Mouse (Mus musculus) MEL (cell line): ENCODE data around the gene Pcif1. TPM values are rescaled to one million over a fixed set of nuclear protein-coding genes. Genes with fewer than 3 reads are reported as not detected.
A peak's percentile ranks its signal among the peaks of the same experiment; 100 is the strongest.

Experiments
- DNase-seq: peaks from one replicate; pipeline ENCODE4 v3.0.0; 2011; ENCODE audit warnings: low read depth, low spot score
- H3K27ac ChIP-seq: 2 replicates; pipeline ENCODE4 v1.5.1; 2012; ENCODE audit warnings: low read depth, mild to moderate bottlenecking, control low read depth, low read length, moderate library complexity; ENCODE audit not compliant: control insufficient read depth
- H3K27me3 ChIP-seq, 2 experiments: fragments of 150-350 bp in 1 of 2; sonication (generic) in 1 of 2; 2 replicates each; pipeline ENCODE4 v1.6.1; 2012; ENCODE audit warnings: low read length in 2 of 2, mild to moderate bottlenecking in 2 of 2, improper control_type of control experiment in 1 of 2, moderate library complexity in 1 of 2; ENCODE audit not compliant: insufficient read depth in 2 of 2, control insufficient read depth in 1 of 2
- H3K36me3 ChIP-seq, 2 experiments: 2 replicates each; pipeline ENCODE4 v1.6.1; 2012 to 2014; ENCODE audit warnings: low read length in 2 of 2, improper control_type of control experiment in 1 of 2, inconsistent platforms in 1 of 2, mild to moderate bottlenecking in 1 of 2; ENCODE audit not compliant: insufficient read depth in 2 of 2, control insufficient read depth in 1 of 2
- H3K4me1 ChIP-seq, 2 experiments: fragments of 150-350 bp in 1 of 2; sonication (generic) in 1 of 2; 2 replicates each; pipeline ENCODE4 v1.6.1; 2012; ENCODE audit warnings: low read length in 2 of 2, improper control_type of control experiment in 1 of 2, mild to moderate bottlenecking in 1 of 2; ENCODE audit not compliant: insufficient read depth in 2 of 2, control insufficient read depth in 1 of 2
- H3K4me3 ChIP-seq, 2 experiments: fragments of 150-350 bp in 1 of 2; sonication (generic) in 1 of 2; 2 replicates each; pipeline ENCODE4 v1.5.1; 2012; ENCODE audit warnings: low read depth in 2 of 2, low read length in 2 of 2, mild to moderate bottlenecking in 2 of 2, moderate library complexity in 2 of 2, control low read depth in 1 of 2, improper control_type of control experiment in 1 of 2; ENCODE audit not compliant: control insufficient read depth in 1 of 2, insufficient read depth in 1 of 2
- H3K79me2 ChIP-seq: 2 replicates; pipeline ENCODE4 v1.6.1; 2012; ENCODE audit warnings: mild to moderate bottlenecking, low read length, moderate library complexity; ENCODE audit not compliant: control insufficient read depth, poor library complexity, insufficient read depth
- H3K9ac ChIP-seq: 2 replicates; pipeline ENCODE4 v1.6.1; 2012; ENCODE audit warnings: low read depth, mild to moderate bottlenecking, control low read depth, low read length, moderate library complexity; ENCODE audit not compliant: control insufficient read depth, poor library complexity, severe bottlenecking
- H3K9me3 ChIP-seq: fragments of 150-350 bp; sonication (generic); replicated peaks from 2 replicates; pipeline ENCODE4 v1.6.1; 2012; ENCODE audit warnings: mild to moderate bottlenecking, low read length, improper control_type of control experiment, moderate library complexity; ENCODE audit not compliant: insufficient read depth
- BHLHE40 ChIP-seq: IDR thresholded peaks from 2 replicates; pipeline ENCODE4 v1.6.1; 2012; ENCODE audit warnings: low read depth, mild to moderate bottlenecking, inconsistent platforms, low read length, improper control_type of control experiment, borderline replicate concordance
- CHD1 ChIP-seq: IDR thresholded peaks from 2 replicates; pipeline ENCODE4 v1.6.1; 2012; ENCODE audit warnings: low read depth, mild to moderate bottlenecking, inconsistent platforms, low read length, improper control_type of control experiment
- CHD2 ChIP-seq: IDR thresholded peaks from 2 replicates; pipeline ENCODE4 v1.6.1; 2011; ENCODE audit warnings: low read length, improper control_type of control experiment
- CTCF ChIP-seq, 3 experiments: IDR thresholded peaks in 2 of 3; conservative IDR thresholded peaks in 1 of 3; 2 replicates each; pipeline ENCODE4 v1.5.1; 2011 to 2012; ENCODE audit warnings: low read length in 3 of 3, low read depth in 2 of 3, mild to moderate bottlenecking in 2 of 3, improper control_type of control experiment in 1 of 3, inconsistent platforms in 1 of 3, mixed read lengths in 1 of 3, moderate library complexity in 1 of 3; ENCODE audit not compliant: control insufficient read depth in 1 of 3, insufficient read depth in 1 of 3, poor library complexity in 1 of 3, severe bottlenecking in 1 of 3
- E2F4 ChIP-seq: IDR thresholded peaks from 2 replicates; pipeline ENCODE4 v1.6.1; 2011; ENCODE audit warnings: low read depth, low read length, improper control_type of control experiment, borderline replicate concordance
- ELF1 ChIP-seq: IDR thresholded peaks from 2 replicates; pipeline ENCODE4 v1.6.1; 2014; ENCODE audit warnings: low read depth, mild to moderate bottlenecking, inconsistent platforms, low read length, improper control_type of control experiment, moderate library complexity
- EP300 ChIP-seq, 2 experiments: IDR thresholded peaks; 2 replicates each; pipeline ENCODE4 v1.6.1; 2011; ENCODE audit warnings: improper control_type of control experiment in 2 of 2, low read length in 2 of 2, low read depth in 1 of 2, mild to moderate bottlenecking in 1 of 2
- ETS1 ChIP-seq: IDR thresholded peaks from 2 replicates; pipeline ENCODE4 v1.6.1; 2012; ENCODE audit warnings: low read depth, mild to moderate bottlenecking, inconsistent platforms, low read length, improper control_type of control experiment, moderate library complexity
- GABPA ChIP-seq: IDR thresholded peaks from 2 replicates; pipeline ENCODE4 v1.6.1; 2012; ENCODE audit warnings: low read depth, mild to moderate bottlenecking, inconsistent platforms, low read length, improper control_type of control experiment, moderate library complexity
- GATA1 ChIP-seq: IDR thresholded peaks from 2 replicates; pipeline ENCODE4 v1.6.1; 2011; ENCODE audit warnings: low read depth, low read length, improper control_type of control experiment
- HCFC1 ChIP-seq: IDR thresholded peaks from 2 replicates; pipeline ENCODE4 v1.6.1; 2012; ENCODE audit warnings: low read depth, mild to moderate bottlenecking, inconsistent platforms, low read length, improper control_type of control experiment, moderate library complexity
- JUND ChIP-seq: IDR thresholded peaks from 2 replicates; pipeline ENCODE4 v1.6.1; 2011; ENCODE audit warnings: low read depth, mild to moderate bottlenecking, improper control_type of control experiment, low read length
- MAFK ChIP-seq: IDR thresholded peaks from 2 replicates; pipeline ENCODE4 v1.6.1; 2011; ENCODE audit warnings: low read depth, mild to moderate bottlenecking, low read length, improper control_type of control experiment, borderline replicate concordance
- MAZ ChIP-seq: IDR thresholded peaks from 2 replicates; pipeline ENCODE4 v1.6.1; 2012; ENCODE audit warnings: low read depth, mild to moderate bottlenecking, inconsistent platforms, low read length, improper control_type of control experiment
- MEF2A ChIP-seq: IDR thresholded peaks from 2 replicates; pipeline ENCODE4 v1.6.1; 2014; ENCODE audit warnings: low read depth, mild to moderate bottlenecking, inconsistent platforms, low read length, improper control_type of control experiment; ENCODE audit not compliant: poor library complexity, insufficient replicate concordance, severe bottlenecking; ENCODE audit errors: extremely low read depth
- MXI1 ChIP-seq: IDR thresholded peaks from 2 replicates; pipeline ENCODE4 v1.6.1; 2011; ENCODE audit warnings: mild to moderate bottlenecking, low read depth, low read length, improper control_type of control experiment
- MYB ChIP-seq: IDR thresholded peaks from 2 replicates; pipeline ENCODE4 v1.6.1; 2011; ENCODE audit warnings: mild to moderate bottlenecking, low read depth, low read length, improper control_type of control experiment
- MYC ChIP-seq: IDR thresholded peaks from 2 replicates; pipeline ENCODE4 v1.6.1; 2011; ENCODE audit warnings: low read depth, mild to moderate bottlenecking, low read length, improper control_type of control experiment, moderate library complexity
- NELFE ChIP-seq: IDR thresholded peaks from 2 replicates; pipeline ENCODE4 v1.6.1; 2011; ENCODE audit warnings: low read depth, low read length, improper control_type of control experiment
- NRF1 ChIP-seq: IDR thresholded peaks from 2 replicates; pipeline ENCODE4 v1.6.1; 2014; ENCODE audit warnings: low read depth, mild to moderate bottlenecking, inconsistent platforms, low read length, improper control_type of control experiment, moderate library complexity; ENCODE audit not compliant: poor library complexity, insufficient read depth, severe bottlenecking
- POLR2AphosphoS2 ChIP-seq: IDR thresholded peaks from 2 replicates; pipeline ENCODE4 v1.6.1; 2011; ENCODE audit warnings: low read length, improper control_type of control experiment
- POLR2AphosphoS5 ChIP-seq: IDR thresholded peaks from 2 replicates; pipeline ENCODE4 v1.6.1; 2012; ENCODE audit warnings: low read depth, borderline replicate concordance, mild to moderate bottlenecking, inconsistent platforms, low read length, moderate library complexity, mixed read lengths
- RAD21 ChIP-seq: IDR thresholded peaks from 2 replicates; pipeline ENCODE4 v1.6.1; 2011; ENCODE audit warnings: mild to moderate bottlenecking, low read depth, low read length, improper control_type of control experiment
- RCOR1 ChIP-seq: IDR thresholded peaks from 2 replicates; pipeline ENCODE4 v1.6.1; 2012; ENCODE audit warnings: low read depth, mild to moderate bottlenecking, inconsistent platforms, low read length, improper control_type of control experiment
- SIN3A ChIP-seq: IDR thresholded peaks from 2 replicates; pipeline ENCODE4 v1.6.1; 2012; ENCODE audit warnings: low read length, improper control_type of control experiment, inconsistent platforms
- SMC3 ChIP-seq: IDR thresholded peaks from 2 replicates; pipeline ENCODE4 v1.6.1; 2011; ENCODE audit warnings: low read depth, low read length, improper control_type of control experiment
- TAL1 ChIP-seq: IDR thresholded peaks from 2 replicates; pipeline ENCODE4 v1.6.1; 2012; ENCODE audit warnings: mild to moderate bottlenecking, inconsistent platforms, low read length, moderate library complexity, mixed read lengths
- TBP ChIP-seq: IDR thresholded peaks from 2 replicates; pipeline ENCODE4 v1.8.0; 2011; ENCODE audit warnings: low read depth, low read length, improper control_type of control experiment
- TCF12 ChIP-seq: IDR thresholded peaks from 2 replicates; pipeline ENCODE4 v1.6.1; 2014; ENCODE audit warnings: low read depth, mild to moderate bottlenecking, inconsistent platforms, low read length, improper control_type of control experiment, moderate library complexity
- USF1 ChIP-seq: IDR thresholded peaks from 2 replicates; pipeline ENCODE4 v1.6.1; 2014; ENCODE audit warnings: low read depth, mild to moderate bottlenecking, inconsistent platforms, low read length, improper control_type of control experiment, moderate library complexity
- USF2 ChIP-seq, 2 experiments: IDR thresholded peaks; 2 replicates each; pipeline ENCODE4 v1.6.1; 2011 to 2012; ENCODE audit warnings: improper control_type of control experiment in 2 of 2, low read length in 2 of 2, borderline replicate concordance in 1 of 2, inconsistent platforms in 1 of 2, low read depth in 1 of 2, mild to moderate bottlenecking in 1 of 2; ENCODE audit not compliant: insufficient read depth in 1 of 2
- ZC3H11A ChIP-seq: IDR thresholded peaks from 2 replicates; pipeline ENCODE4 v1.6.1; 2012; ENCODE audit warnings: low read depth, mild to moderate bottlenecking, inconsistent platforms, low read length, improper control_type of control experiment
- ZKSCAN1 ChIP-seq: IDR thresholded peaks from 2 replicates; pipeline ENCODE4 v1.6.1; 2012; ENCODE audit warnings: low read depth, mild to moderate bottlenecking, inconsistent platforms, low read length, improper control_type of control experiment, moderate library complexity
- ZMIZ1 ChIP-seq: IDR thresholded peaks from 2 replicates; pipeline ENCODE4 v1.6.1; 2012; ENCODE audit warnings: low read depth, mild to moderate bottlenecking, inconsistent platforms, low read length, improper control_type of control experiment, moderate library complexity
- ZNF384 ChIP-seq: IDR thresholded peaks from 2 replicates; pipeline ENCODE4 v1.6.1; 2012; ENCODE audit warnings: low read depth, mild to moderate bottlenecking, inconsistent platforms, low read length, improper control_type of control experiment
- polyA plus RNA-seq, 2 experiments: library from polyadenylated mRNA; stranded (reverse) in 1 of 2; unstranded in 1 of 2; fragments of >175 nt in 1 of 2; fragments of >200 nt in 1 of 2; gene quantifications; 2 replicates each; pipeline versions ENCODE4 v1.2.1 to v1.2.4; 2012; ENCODE audit warnings: low replicate concordance in 2 of 2, low read depth in 1 of 2; ENCODE audit not compliant: insufficient read length in 2 of 2, insufficient read depth in 1 of 2, missing spikeins in 1 of 2
- total RNA-seq: library from RNA; depleted of rRNA; stranded (reverse); fragments of 300-350 nt; gene quantifications from 2 replicates; pipeline ENCODE4 v1.2.3, GENCODE M21; 2012

The Pcif1 gene
- total and polyA plus RNA-seq, 3 experiments: 46.8 to 118 TPM; not detected in 1

DNA sequence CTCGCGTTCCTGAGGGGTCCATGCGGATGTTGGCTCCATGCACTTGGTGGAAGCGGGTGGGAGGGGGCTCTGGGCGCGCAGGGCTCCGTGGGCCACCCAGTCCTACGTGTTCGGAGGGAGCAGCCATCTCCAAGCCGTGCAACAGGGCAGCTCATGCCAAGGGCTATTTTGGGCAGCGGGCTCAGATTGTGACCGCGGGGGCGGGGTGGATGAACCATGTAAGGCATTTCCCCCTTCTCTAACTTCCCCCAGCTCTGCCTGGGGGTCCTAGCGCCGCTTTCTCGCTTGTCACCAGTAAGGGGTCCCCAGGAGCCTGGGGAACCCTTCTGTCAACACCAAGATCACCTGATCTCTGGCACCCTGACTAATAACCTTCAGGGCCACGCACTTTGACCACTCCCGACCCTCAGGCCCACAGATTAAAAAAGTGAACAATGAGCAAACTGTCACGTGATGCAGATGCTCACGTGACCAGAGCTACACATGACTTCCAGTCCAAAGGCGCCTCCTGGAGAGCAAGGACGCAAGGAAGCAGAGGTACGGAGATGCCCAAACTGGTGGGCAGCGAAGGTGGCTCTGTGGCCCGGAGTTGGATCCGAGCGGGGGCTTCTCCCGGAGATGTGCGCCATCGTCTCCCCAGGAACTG is 45.7 kb upstream of the Pcif1 start, which contains the start of gene Neurl2:
TSS of gene Neurl2 (minus strand) at position 143 of the 646 bp plus-strand sequence.
- peak within 1 kb of the TSS; percentile 51 for H3K27ac ChIP-seq
- H3K27me3 ChIP-seq: no peaks in the 10 kb centered on the region
- peaks cover 18% of the 10 kb centered on the region for H3K79me2 ChIP-seq
- peaks cover 0 to 5% of the 10 kb centered on the region in 2 experiments; a peak in 1 of 4 replicates for H3K4me1 ChIP-seq
- no peaks in the 10 kb centered on the region for H3K9me3 ChIP-seq
- peak within 1 kb of the TSS; percentile 82 for H3K9ac ChIP-seq
- peak; percentile 95 for DNase-seq
- peak within 1 kb of the TSS; percentile 56 to 86 for H3K4me3 ChIP-seq
- H3K36me3 ChIP-seq: peaks cover 2% of the 10 kb centered on the region in 2 experiments; a peak in 1 of 4 replicates
- TF ChIP-seq POLR2AphosphoS5: no peak
- TF ChIP-seq MXI1: peak; percentile 94
- peak; percentile 100 for TF ChIP-seq USF1
- peak; percentile 85 for TF ChIP-seq HCFC1
- peak; percentile 14; the same call in 1 of the 2 replicates for TF ChIP-seq E2F4
- no peak for TF ChIP-seq MYB
- no peak for TF ChIP-seq EP300 (IDR thresholded peaks at IDR 0.05; ENCODE audit: low read depth in 1 of 2, low read length in 2 of 2)
- no peak for TF ChIP-seq GABPA
- TF ChIP-seq ETS1: peak; percentile 67
- peak in 1 of 3 experiments; percentile 5; a peak in 1 of 6 replicates for TF ChIP-seq CTCF (IDR thresholded peaks at IDR 0.05 in 2 of 3, conservative IDR thresholded peaks at IDR 0.05 in 1 of 3; ENCODE audit: control insufficient read depth in 1 of 3, insufficient read depth in 1 of 3, low read depth in 2 of 3, low read length in 3 of 3, poor library complexity in 1 of 3, severe bottlenecking in 1 of 3)
- 0 out of 2 replicates have a peak, but pooled peaks have one; percentile 23 for TF ChIP-seq MEF2A
- TF ChIP-seq NELFE: peak; percentile 50
- TF ChIP-seq MAFK: no peak
- TF ChIP-seq ZKSCAN1: no peak
- no peak for TF ChIP-seq ELF1
- TF ChIP-seq TBP: peak; percentile 70
- 0 out of 2 replicates have a peak, but pooled peaks have one; percentile 84 for TF ChIP-seq CHD1
- peak; percentile 58 for TF ChIP-seq TCF12
- peak; percentile 100 for TF ChIP-seq USF2 (IDR thresholded peaks at IDR 0.05; ENCODE audit: borderline replicate concordance in 1 of 2, insufficient read depth in 1 of 2, low read depth in 1 of 2, low read length in 2 of 2)
- peak; percentile 96 for TF ChIP-seq BHLHE40
- no peak for TF ChIP-seq NRF1
- TF ChIP-seq CHD2: no peak
- TF ChIP-seq GATA1: 0 out of 2 replicates have a peak, but pooled peaks have one; percentile 2
- TF ChIP-seq ZC3H11A: no peak
- no peak; the same call in 1 of the 2 replicates for TF ChIP-seq SMC3
- 0 out of 2 replicates have a peak, but pooled peaks have one; percentile 48 for TF ChIP-seq ZMIZ1
- TF ChIP-seq ZNF384: peak; percentile 71
- TF ChIP-seq SIN3A: peak; percentile 100
- TF ChIP-seq TAL1: no peak
- TF ChIP-seq MAZ: 0 out of 2 replicates have a peak, but pooled peaks have one; percentile 19
- peak; percentile 68 for TF ChIP-seq MYC
- TF ChIP-seq RCOR1: 0 out of 2 replicates have a peak, but pooled peaks have one; percentile 28
- TF ChIP-seq JUND: 0 out of 2 replicates have a peak, but pooled peaks have one; percentile 3
- TF ChIP-seq POLR2AphosphoS2: peak; percentile 35; the same call in 1 of the 2 replicates
- no peak for TF ChIP-seq RAD21
